Mouse (Mus musculus) spleen, adult 2 months (tissue): Measurements from ENCODE around the gene Col7a1.

Source experiments
- CTCF ChIP-seq: fragments of 200-500 bp; IDR thresholded peaks from 2 replicates; pipeline ENCODE4 v1.5.1; 2011; ENCODE audit warnings: mild to moderate bottlenecking, inconsistent platforms; ENCODE audit not compliant: insufficient read depth, insufficient read length, insufficient replicate concordance; ENCODE audit errors: extremely low read depth
- POLR2A ChIP-seq: fragments of 200-500 bp; IDR thresholded peaks from 2 replicates; pipeline ENCODE4 v1.6.1; 2011; ENCODE audit warnings: low read depth, low read length, inconsistent platforms

DNA sequence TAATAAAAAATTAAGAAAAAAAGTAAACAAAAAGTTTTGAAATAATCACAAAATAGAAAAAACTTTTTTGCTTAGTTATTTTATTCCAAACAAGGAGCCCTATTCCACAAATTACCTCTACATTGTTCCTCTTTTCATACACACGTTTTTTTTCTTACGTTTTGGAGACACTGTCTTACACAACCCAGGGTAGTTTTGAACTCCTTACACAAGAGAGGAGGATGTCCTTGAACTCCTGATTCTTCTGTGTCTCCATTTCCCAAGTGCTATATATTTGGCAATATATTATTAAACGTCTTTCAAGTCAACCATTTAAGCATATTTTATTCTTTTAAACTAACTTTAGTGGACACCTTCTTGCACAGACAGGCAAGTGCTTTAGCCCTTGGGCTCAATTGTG lies 17.4 kb upstream of the Col7a1 start:
- TF ChIP-seq CTCF (no peak), POLR2A (no peak)
